Mouse (Mus musculus) liver, embryonic 14.5 days (tissue): ENCODE measurements around the gene Cep83.

Experiments
- CTCF ChIP-seq: IDR thresholded peaks from 2 replicates; pipeline ENCODE4 v1.5.1; 2016; ENCODE audit warnings: antibody characterized with exemption, low read depth, control low read depth
- EP300 ChIP-seq: IDR thresholded peaks from 2 replicates; pipeline ENCODE4 v1.6.1; 2016; ENCODE audit warnings: antibody characterized with exemption, low read depth

DNA sequence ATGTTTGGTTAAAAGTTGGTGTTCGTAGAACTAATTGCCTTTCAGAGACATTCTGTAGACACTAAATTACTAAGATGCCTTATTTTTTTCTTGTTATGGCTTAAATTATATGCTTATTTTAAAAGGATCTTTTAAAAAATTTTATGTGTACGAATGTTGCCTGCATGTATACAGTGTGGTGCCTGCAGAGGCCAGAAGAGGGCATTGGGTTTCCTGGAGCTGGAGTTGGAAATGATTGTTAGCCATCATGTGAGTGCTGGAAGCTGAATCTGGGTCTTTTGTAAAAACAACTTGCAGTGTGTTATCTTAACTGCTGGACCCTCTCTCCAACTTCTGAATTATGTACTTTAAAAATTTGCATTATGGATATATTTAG, 21.9 kb downstream of the Cep83 start:
- TF ChIP-seq CTCF (no peak), EP300 (no peak)
